Mouse (Mus musculus) left cerebral cortex, postnatal 10 days (tissue): Measurements from ENCODE around the gene Spag5. TPM values are rescaled to one million over a fixed set of nuclear protein-coding genes. Genes with fewer than 3 reads are reported as not detected.

Source experiments
- DNase-seq, 2 experiments: peaks; one replicate each; pipeline ENCODE4 v3.0.0; 2021 to 2022; ENCODE audit warnings: low spot score in 2 of 2, mixed read lengths in 1 of 2; ENCODE audit errors: extremely low spot score in 1 of 2
- intact Hi-C: fragments of 180-260 bp; cut with DNase I; formaldehyde crosslinking; loops from one replicate; pipeline ENCODE4 v1.15.1; 2025
- total RNA-seq, 2 experiments: library from RNA; stranded (reverse); gene quantifications; 2 replicates each; pipeline ENCODE4 v1.2.3; 2021

Gene Spag5
- total RNA-seq, 2 experiments from 2014 or later: 3.1 to 3.9 TPM

DNA sequence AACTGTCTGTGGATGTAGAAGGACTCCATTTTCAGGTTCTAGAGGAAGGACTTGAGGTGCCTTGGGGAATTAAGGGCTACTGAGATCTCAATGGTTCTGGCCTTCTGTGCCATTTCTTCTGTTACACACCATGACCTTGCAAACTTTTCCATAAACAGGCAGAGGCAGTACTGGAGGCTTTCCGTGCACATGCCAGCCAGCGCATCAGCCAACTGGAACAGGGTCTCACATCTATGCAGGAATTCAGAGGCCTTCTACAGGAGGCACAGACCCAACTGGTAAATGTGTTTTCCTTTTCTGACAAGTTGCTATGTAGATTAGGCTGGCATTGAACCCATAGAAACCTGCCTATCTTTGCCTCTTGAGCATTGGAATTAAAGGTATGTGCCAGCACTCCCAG is 12.3 kb downstream of the Spag5 start:
- DNase-seq: no peak
- intact Hi-C loops: no loop called here

DNA sequence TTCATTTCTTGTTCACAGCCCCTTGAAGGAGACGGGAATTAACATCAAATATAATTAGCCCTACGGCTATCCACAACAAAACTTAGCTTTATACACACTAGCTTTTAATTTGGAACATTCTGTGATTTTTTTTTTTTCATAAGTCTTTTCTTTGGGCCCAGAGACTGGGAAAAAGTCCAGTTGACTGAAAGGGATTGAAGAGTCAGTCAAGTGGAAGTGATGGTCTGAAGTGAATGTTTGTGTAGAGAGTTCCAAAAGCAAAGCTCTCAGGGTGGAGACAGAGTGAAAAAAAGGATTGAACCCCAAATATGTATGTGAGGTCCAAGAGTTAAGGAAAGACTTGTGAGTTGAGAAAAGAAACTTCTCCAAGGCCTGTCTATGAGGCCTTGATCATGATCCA is 17.1 kb downstream of the Spag5 start:
- DNase-seq: no peak
- intact Hi-C loops: no loop called here

DNA sequence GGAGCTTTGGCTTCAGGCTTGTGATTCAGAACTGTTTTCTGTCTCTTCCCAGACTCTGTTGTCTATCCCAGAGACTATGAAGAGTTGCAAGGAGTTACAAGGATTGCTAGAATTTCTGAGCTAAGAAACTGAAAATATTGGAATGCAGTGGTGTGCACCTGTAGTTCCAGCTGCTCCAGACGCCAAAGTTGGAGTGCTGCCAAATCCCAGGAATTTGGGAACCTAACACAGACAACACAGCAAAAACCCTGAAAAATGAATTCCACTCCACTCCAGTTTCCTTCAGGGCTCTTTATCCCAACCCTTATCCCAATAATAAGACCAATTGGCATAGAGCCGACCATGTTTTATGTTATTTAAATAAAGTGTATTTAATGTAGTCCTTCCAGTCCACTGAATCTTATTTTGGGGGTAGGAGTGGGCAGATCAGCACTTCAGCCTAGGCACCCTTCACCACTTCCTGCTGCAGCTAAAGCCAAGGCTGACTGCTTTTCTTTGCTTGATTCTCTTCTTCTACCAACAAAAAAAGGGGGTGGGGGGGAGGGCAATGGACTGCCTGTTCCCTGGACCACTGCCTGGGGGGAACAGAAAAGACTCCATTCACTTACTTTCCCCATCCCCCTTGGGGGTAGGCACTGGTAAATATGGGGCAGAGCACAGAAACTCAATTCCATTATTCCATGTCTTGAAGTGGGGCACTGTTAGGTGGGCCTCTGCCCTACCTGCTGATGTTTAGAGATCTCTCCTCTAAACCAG is 20.9 kb downstream of the Spag5 start:
- intact Hi-C loops: no loop called here
- peak; percentile 41 to 49 for DNase-seq

DNA sequence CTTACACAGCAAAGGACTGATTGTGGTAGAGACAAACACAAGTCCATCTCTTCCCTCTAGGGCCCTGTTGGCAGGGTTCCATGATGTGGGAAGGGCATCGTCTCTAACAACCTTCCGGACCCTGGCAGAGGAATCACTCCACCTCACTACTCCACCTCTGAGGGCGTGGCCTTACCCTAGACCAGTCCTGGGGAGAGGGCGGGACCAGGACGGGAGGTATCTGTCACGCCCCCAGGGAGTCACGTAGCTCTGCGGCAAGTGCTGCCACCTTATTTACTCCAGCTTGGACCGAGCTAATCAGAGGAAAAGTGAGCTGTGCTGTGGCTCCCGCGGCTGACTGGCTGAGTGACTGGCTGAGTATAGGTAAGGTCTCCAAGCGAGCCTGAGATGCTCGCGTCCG is 21.5 kb downstream of the Spag5 start, which contains the start of gene Aldoc:
Gene Aldoc, plus strand, starts transcription at position 109 of the 400 bp plus-strand sequence.
- intact Hi-C loops: no loop called here
- peak; percentile 74 to 88 for DNase-seq

GRCm38 (mm10) chr11:78324000-78324785 is 22.9 kb downstream of the Spag5 start:
- DNase-seq: peak; percentile 56 to 67
- intact Hi-C loops: no loop called here

DNA sequence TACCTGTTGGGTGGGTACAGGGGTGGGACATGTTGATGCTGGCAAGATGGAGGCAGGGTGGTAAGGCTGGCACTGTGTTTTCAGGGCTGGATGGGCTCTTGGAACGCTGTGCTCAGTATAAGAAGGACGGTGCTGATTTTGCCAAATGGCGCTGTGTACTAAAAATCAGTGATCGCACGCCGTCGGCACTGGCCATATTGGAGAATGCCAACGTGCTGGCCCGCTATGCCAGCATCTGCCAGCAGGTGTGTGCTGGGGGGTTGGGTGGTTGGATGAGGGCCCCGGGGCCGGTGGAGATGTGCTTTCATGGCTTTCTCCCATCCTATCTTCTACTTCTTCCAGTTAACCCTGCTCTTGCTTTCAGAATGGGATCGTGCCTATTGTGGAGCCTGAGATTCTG is 23.6 kb downstream of the Spag5 start:
- intact Hi-C loops: no loop called here
- no peak for DNase-seq

GRCm38 (mm10) chr11:78327215-78327614 is 25.9 kb downstream of the Spag5 start:
- no peak for DNase-seq
- intact Hi-C loops: no loop called here

DNA sequence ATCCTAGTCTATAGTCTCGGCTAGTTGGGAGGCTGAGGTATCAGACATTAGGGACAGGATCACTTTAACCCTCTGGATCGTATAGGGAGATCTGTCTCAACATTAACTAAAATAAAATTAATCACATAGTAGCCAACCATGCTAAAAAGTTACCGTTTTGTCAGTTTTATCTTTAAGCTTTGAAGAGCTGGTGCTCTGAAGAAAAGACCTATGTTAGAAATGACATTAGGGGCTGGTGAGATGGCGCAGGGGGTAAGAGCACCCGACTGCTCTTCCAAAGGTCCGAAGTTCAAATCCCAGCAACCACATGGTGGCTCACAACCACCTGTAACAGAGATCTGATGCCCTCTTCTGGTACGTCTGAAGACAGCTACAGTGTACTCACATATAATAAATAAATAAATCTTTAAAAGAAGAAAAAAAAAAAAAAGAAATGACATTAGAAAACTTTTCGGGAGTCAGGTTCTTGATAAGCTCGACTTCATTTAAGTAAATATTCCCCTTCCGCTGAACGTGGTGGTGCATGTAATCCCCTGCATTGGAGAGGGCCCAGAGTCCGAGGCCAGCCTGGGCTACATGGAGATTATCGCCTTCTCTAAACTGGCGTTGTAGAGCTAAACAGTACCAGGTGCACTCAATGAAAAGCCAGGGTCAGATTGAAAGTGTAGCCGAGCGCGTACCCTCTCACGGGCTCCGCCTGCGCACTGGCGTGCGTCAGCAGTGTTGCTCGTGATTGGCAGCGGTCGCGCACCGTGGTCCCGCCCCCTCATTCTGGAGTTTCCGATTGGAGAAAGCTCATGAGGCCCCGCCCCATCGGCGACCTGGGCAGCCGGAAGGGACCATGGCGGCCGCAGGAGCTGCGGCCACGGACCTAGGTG is 26.5 kb downstream of the Spag5 start, which contains the start of gene Pigs:
Gene Pigs, plus strand, starts transcription at position 782 of the 878 bp plus-strand sequence.
- intact Hi-C loops: no loop called here
- peak; percentile 94 to 98 for DNase-seq

DNA sequence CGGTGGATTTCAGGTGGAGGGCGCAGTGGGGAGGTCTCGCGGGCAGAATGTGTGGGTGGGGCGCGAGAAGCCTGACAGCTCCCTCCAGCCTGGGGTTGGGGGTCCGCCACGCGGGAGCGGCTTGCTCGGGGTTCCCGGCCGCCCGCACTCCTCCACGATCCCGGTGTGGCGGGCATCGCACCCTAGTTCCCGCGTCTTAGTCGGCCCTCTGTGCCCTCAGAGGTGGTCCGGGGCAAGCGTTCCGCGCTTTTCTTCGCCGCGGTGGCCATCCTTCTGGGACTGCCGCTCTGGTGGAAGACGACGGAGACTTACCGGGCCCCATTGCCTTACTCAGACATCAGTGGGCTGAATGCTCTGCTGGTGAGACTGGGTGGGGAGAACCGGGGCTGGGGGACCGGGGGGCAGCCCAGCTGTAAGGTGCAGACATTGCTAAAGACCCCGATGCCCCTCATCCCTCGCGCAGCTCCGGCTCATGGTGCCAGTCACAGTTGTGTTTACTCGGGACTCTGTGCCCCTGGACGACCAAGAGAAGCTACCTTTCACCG is 27.3 kb downstream of the Spag5 start:
- intact Hi-C loops: no loop called here
- DNase-seq: no peak

- intact Hi-C loops: no loop called here
- DNase-seq: no peak
Measured at GRCm38 (mm10) chr11:78332676-78333075, 31.3 kb downstream of the Spag5 start.

- intact Hi-C loops: no loop called here
- no peak for DNase-seq
Measured at GRCm38 (mm10) chr11:78333992-78334391, 32.7 kb downstream of the Spag5 start.

GRCm38 (mm10) chr11:78337040-78337439 is 35.7 kb downstream of the Spag5 start:
- intact Hi-C loops: loop anchor here (5.0 kb wide), 2 partner anchors 50 to 70 kb away; no protein-coding TSS in a partner anchor
- no peak for DNase-seq

- no peak for DNase-seq
- intact Hi-C loops: no loop called here
Measured at GRCm38 (mm10) chr11:78341702-78342101, 40.4 kb downstream of the Spag5 start.

DNA sequence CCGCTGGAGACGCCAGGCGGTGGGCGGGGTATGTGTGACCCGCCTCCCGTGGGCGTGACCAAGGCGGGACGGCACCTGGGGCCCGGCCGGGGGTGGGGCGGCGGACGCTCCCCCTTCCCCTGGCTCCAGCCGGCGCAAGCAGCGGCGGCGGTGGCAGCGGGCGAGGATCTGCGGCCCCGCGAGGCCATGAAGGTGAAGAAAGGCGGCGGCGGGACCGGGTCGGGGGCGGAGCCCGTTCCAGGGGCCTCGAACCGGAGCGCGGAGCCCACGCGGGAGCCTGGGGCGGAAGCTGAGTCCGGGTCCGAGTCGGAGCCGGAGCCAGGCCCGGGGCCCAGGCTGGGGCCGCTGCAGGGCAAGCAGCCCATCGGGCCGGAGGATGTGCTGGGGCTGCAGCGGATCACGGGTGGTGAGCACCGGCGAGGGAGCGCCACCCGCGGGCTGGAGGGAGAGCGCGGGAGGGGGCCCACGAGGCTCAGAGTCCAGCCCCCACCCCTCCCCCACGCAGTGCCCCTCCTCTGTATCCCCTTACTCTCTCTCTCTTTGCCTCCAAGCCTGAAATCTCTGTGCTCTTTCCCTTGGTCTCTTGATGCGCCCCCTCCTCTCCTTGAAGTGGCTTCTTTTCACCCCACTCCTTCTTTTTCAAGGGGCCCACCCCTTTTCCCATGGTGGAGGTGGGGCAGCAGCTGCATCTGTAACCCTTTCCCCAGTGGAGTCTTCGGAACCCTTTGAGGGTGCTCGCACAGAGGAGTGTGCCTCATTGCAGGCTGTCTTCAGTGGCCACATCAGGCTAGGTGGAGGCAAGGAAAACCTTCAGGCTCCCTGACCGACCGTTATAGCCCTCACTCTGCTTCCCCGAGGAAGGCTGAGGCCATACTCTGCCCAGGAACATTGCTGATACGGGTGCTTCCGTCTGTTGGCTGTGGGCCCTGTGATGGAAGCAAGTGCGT is 42.3 kb downstream of the Spag5 start, which contains the start of gene Unc119:
Gene Unc119, plus strand, starts transcription at position 102 of the 947 bp plus-strand sequence.
- DNase-seq: peak in 1 of 2 experiments; percentile 86
- intact Hi-C loops: no loop called here

GRCm38 (mm10) chr11:78344328-78344889 is 43.1 kb downstream of the Spag5 start:
- DNase-seq: no peak
- intact Hi-C loops: no loop called here

GRCm38 (mm10) chr11:78344890-78345715 is 43.8 kb downstream of the Spag5 start:
- intact Hi-C loops: no loop called here
- peak in 1 of 2 experiments; percentile 73 for DNase-seq
